Mouse (Mus musculus) MEL (cell line): ENCODE data around the gene Zfand3. TPM values are rescaled to one million over a fixed set of nuclear protein-coding genes. Genes with fewer than 3 reads are reported as not detected.

Source experiments
- DNase-seq: peaks from one replicate; pipeline ENCODE4 v3.0.0; 2011; ENCODE audit warnings: low read depth, low spot score
- H3K27ac ChIP-seq: 2 replicates; pipeline ENCODE4 v1.5.1; 2012; ENCODE audit warnings: low read depth, mild to moderate bottlenecking, control low read depth, low read length, moderate library complexity; ENCODE audit not compliant: control insufficient read depth
- H3K27me3 ChIP-seq, 2 experiments: fragments of 150-350 bp in 1 of 2; sonication (generic) in 1 of 2; 2 replicates each; pipeline ENCODE4 v1.6.1; 2012; ENCODE audit warnings: low read length in 2 of 2, mild to moderate bottlenecking in 2 of 2, improper control_type of control experiment in 1 of 2, moderate library complexity in 1 of 2; ENCODE audit not compliant: insufficient read depth in 2 of 2, control insufficient read depth in 1 of 2
- H3K36me3 ChIP-seq, 2 experiments: 2 replicates each; pipeline ENCODE4 v1.6.1; 2012 to 2014; ENCODE audit warnings: low read length in 2 of 2, improper control_type of control experiment in 1 of 2, inconsistent platforms in 1 of 2, mild to moderate bottlenecking in 1 of 2; ENCODE audit not compliant: insufficient read depth in 2 of 2, control insufficient read depth in 1 of 2
- H3K4me1 ChIP-seq, 2 experiments: fragments of 150-350 bp in 1 of 2; sonication (generic) in 1 of 2; 2 replicates each; pipeline ENCODE4 v1.6.1; 2012; ENCODE audit warnings: low read length in 2 of 2, improper control_type of control experiment in 1 of 2, mild to moderate bottlenecking in 1 of 2; ENCODE audit not compliant: insufficient read depth in 2 of 2, control insufficient read depth in 1 of 2
- H3K4me3 ChIP-seq, 2 experiments: fragments of 150-350 bp in 1 of 2; sonication (generic) in 1 of 2; 2 replicates each; pipeline ENCODE4 v1.5.1; 2012; ENCODE audit warnings: low read depth in 2 of 2, low read length in 2 of 2, mild to moderate bottlenecking in 2 of 2, moderate library complexity in 2 of 2, control low read depth in 1 of 2, improper control_type of control experiment in 1 of 2; ENCODE audit not compliant: control insufficient read depth in 1 of 2, insufficient read depth in 1 of 2
- H3K79me2 ChIP-seq: 2 replicates; pipeline ENCODE4 v1.6.1; 2012; ENCODE audit warnings: mild to moderate bottlenecking, low read length, moderate library complexity; ENCODE audit not compliant: control insufficient read depth, poor library complexity, insufficient read depth
- H3K9ac ChIP-seq: 2 replicates; pipeline ENCODE4 v1.6.1; 2012; ENCODE audit warnings: low read depth, mild to moderate bottlenecking, control low read depth, low read length, moderate library complexity; ENCODE audit not compliant: control insufficient read depth, poor library complexity, severe bottlenecking
- H3K9me3 ChIP-seq: fragments of 150-350 bp; sonication (generic); replicated peaks from 2 replicates; pipeline ENCODE4 v1.6.1; 2012; ENCODE audit warnings: mild to moderate bottlenecking, low read length, improper control_type of control experiment, moderate library complexity; ENCODE audit not compliant: insufficient read depth
- BHLHE40 ChIP-seq: IDR thresholded peaks from 2 replicates; pipeline ENCODE4 v1.6.1; 2012; ENCODE audit warnings: low read depth, mild to moderate bottlenecking, inconsistent platforms, low read length, improper control_type of control experiment, borderline replicate concordance
- CTCF ChIP-seq, 3 experiments: IDR thresholded peaks in 2 of 3; conservative IDR thresholded peaks in 1 of 3; 2 replicates each; pipeline ENCODE4 v1.5.1; 2011 to 2012; ENCODE audit warnings: low read length in 3 of 3, low read depth in 2 of 3, mild to moderate bottlenecking in 2 of 3, improper control_type of control experiment in 1 of 3, inconsistent platforms in 1 of 3, mixed read lengths in 1 of 3, moderate library complexity in 1 of 3; ENCODE audit not compliant: control insufficient read depth in 1 of 3, insufficient read depth in 1 of 3, poor library complexity in 1 of 3, severe bottlenecking in 1 of 3
- GABPA ChIP-seq: IDR thresholded peaks from 2 replicates; pipeline ENCODE4 v1.6.1; 2012; ENCODE audit warnings: low read depth, mild to moderate bottlenecking, inconsistent platforms, low read length, improper control_type of control experiment, moderate library complexity
- HCFC1 ChIP-seq: IDR thresholded peaks from 2 replicates; pipeline ENCODE4 v1.6.1; 2012; ENCODE audit warnings: low read depth, mild to moderate bottlenecking, inconsistent platforms, low read length, improper control_type of control experiment, moderate library complexity
- KAT2A ChIP-seq: conservative IDR thresholded peaks from 2 replicates; pipeline ENCODE4 v1.6.1; 2012; ENCODE audit warnings: low read depth, low read length, improper control_type of control experiment, inconsistent platforms
- MAX ChIP-seq: IDR thresholded peaks from 2 replicates; pipeline ENCODE4 v1.6.1; 2011; ENCODE audit warnings: low read length, improper control_type of control experiment
- MAZ ChIP-seq: IDR thresholded peaks from 2 replicates; pipeline ENCODE4 v1.6.1; 2012; ENCODE audit warnings: low read depth, mild to moderate bottlenecking, inconsistent platforms, low read length, improper control_type of control experiment
- MYC ChIP-seq: IDR thresholded peaks from 2 replicates; pipeline ENCODE4 v1.6.1; 2011; ENCODE audit warnings: low read depth, mild to moderate bottlenecking, low read length, improper control_type of control experiment, moderate library complexity
- NELFE ChIP-seq: IDR thresholded peaks from 2 replicates; pipeline ENCODE4 v1.6.1; 2011; ENCODE audit warnings: low read depth, low read length, improper control_type of control experiment
- NRF1 ChIP-seq: IDR thresholded peaks from 2 replicates; pipeline ENCODE4 v1.6.1; 2014; ENCODE audit warnings: low read depth, mild to moderate bottlenecking, inconsistent platforms, low read length, improper control_type of control experiment, moderate library complexity; ENCODE audit not compliant: poor library complexity, insufficient read depth, severe bottlenecking
- POLR2AphosphoS2 ChIP-seq: IDR thresholded peaks from 2 replicates; pipeline ENCODE4 v1.6.1; 2011; ENCODE audit warnings: low read length, improper control_type of control experiment
- SIN3A ChIP-seq: IDR thresholded peaks from 2 replicates; pipeline ENCODE4 v1.6.1; 2012; ENCODE audit warnings: low read length, improper control_type of control experiment, inconsistent platforms
- TAL1 ChIP-seq: IDR thresholded peaks from 2 replicates; pipeline ENCODE4 v1.6.1; 2012; ENCODE audit warnings: mild to moderate bottlenecking, inconsistent platforms, low read length, moderate library complexity, mixed read lengths
- TCF12 ChIP-seq: IDR thresholded peaks from 2 replicates; pipeline ENCODE4 v1.6.1; 2014; ENCODE audit warnings: low read depth, mild to moderate bottlenecking, inconsistent platforms, low read length, improper control_type of control experiment, moderate library complexity
- UBTF ChIP-seq: IDR thresholded peaks from 2 replicates; pipeline ENCODE4 v1.6.1; 2012; ENCODE audit warnings: low read depth, mild to moderate bottlenecking, inconsistent platforms, low read length, improper control_type of control experiment, moderate library complexity, borderline replicate concordance; ENCODE audit not compliant: insufficient read depth
- USF1 ChIP-seq: IDR thresholded peaks from 2 replicates; pipeline ENCODE4 v1.6.1; 2014; ENCODE audit warnings: low read depth, mild to moderate bottlenecking, inconsistent platforms, low read length, improper control_type of control experiment, moderate library complexity
- ZC3H11A ChIP-seq: IDR thresholded peaks from 2 replicates; pipeline ENCODE4 v1.6.1; 2012; ENCODE audit warnings: low read depth, mild to moderate bottlenecking, inconsistent platforms, low read length, improper control_type of control experiment
- ZMIZ1 ChIP-seq: IDR thresholded peaks from 2 replicates; pipeline ENCODE4 v1.6.1; 2012; ENCODE audit warnings: low read depth, mild to moderate bottlenecking, inconsistent platforms, low read length, improper control_type of control experiment, moderate library complexity
- polyA plus RNA-seq, 2 experiments: library from polyadenylated mRNA; stranded (reverse) in 1 of 2; unstranded in 1 of 2; fragments of >175 nt in 1 of 2; fragments of >200 nt in 1 of 2; gene quantifications; 2 replicates each; pipeline versions ENCODE4 v1.2.1 to v1.2.4; 2012; ENCODE audit warnings: low replicate concordance in 2 of 2, low read depth in 1 of 2; ENCODE audit not compliant: insufficient read length in 2 of 2, insufficient read depth in 1 of 2, missing spikeins in 1 of 2
- total RNA-seq: library from RNA; depleted of rRNA; stranded (reverse); fragments of 300-350 nt; gene quantifications from 2 replicates; pipeline ENCODE4 v1.2.3, GENCODE M21; 2012

Zfand3 gene
- total and polyA plus RNA-seq, 3 experiments = 28.3 to 48.8 TPM; not detected in 1

DNA sequence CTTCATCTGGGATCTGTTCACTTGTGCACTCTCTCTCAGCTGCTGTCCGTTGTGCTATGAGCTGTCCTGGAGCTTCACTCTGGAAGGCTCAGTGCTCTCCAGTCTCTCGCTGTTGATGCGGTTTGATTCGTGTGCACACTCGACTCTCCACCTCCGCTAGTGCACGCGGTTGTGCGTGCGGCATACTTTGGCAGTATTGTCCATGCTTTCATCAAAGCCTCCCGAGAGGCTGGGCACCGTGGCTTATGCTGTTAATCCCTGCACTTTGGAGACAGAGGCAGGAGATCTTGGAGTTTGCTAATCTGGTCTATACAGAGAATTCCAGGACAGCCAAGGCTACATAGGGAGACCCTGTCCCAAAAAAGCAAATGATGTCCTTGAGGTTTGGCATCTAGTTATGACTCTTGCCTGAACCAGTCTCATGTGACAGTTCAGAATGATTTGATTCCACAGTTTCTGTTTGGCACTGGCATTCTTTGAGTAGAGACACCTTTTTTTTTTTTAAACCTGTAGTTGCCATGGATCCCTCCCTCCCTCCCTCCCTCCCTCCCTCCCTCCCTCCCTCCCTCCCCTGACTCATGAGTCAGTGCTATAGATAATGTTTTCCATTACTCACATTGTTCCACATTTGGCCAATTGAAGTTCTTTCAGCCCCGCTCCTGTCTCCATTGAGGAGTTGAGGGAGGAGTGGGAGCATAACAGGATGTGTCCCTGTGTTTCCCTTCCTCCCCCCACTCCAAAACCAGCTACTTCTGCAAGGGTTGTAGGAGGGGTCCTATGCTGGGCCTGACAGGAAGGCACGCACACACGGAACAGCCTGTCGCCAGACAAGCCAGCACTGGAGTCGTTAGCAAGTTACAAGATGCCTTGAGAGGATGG, 192.1 kb downstream of the Zfand3 start:
- peak; percentile 17 for DNase-seq
- TF ChIP-seq NELFE (no peak), TCF12 (no peak), TAL1 (no peak), MAX (no peak), POLR2AphosphoS2 (no peak), USF1 (no peak), ZC3H11A (no peak), BHLHE40 (no peak), MYC (no peak), CTCF (IDR thresholded peaks at IDR 0.05 in 2 of 3, conservative IDR thresholded peaks at IDR 0.05 in 1 of 3; ENCODE audit: control insufficient read depth in 1 of 3, insufficient read depth in 1 of 3, low read depth in 2 of 3, low read length in 3 of 3, poor library complexity in 1 of 3, severe bottlenecking in 1 of 3) (no peak), MAZ (no peak), SIN3A (no peak), NRF1 (no peak), KAT2A (no peak), UBTF (no peak), ZMIZ1 (no peak)
- no peaks in the 10 kb centered on the region for H3K4me1 ChIP-seq
- H3K27ac ChIP-seq = no peak overlapping the region
- no peak overlapping the region for H3K4me3 ChIP-seq
- H3K9ac ChIP-seq = no peak overlapping the region
- peaks cover 0 to 1% of the 10 kb centered on the region in 2 experiments; a peak in 1 of 4 replicates for H3K36me3 ChIP-seq
- no peaks in the 10 kb centered on the region for H3K79me2 ChIP-seq
- no peaks in the 10 kb centered on the region for H3K9me3 ChIP-seq
- no peaks in the 10 kb centered on the region for H3K27me3 ChIP-seq

- Histone ChIP-seq H3K4me3 (no peak overlapping the region), H3K27ac (no peak overlapping the region), H3K79me2 (no peaks in the 10 kb centered on the region), H3K27me3 (no peaks in the 10 kb centered on the region), H3K9me3 (no peaks in the 10 kb centered on the region), H3K36me3 (peaks cover 0 to 1% of the 10 kb centered on the region in 2 experiments; a peak in 2 of 4 replicates), H3K9ac (no peak overlapping the region), H3K4me1 (no peaks in the 10 kb centered on the region)
- DNase-seq = no peak
- TF ChIP-seq HCFC1 = no peak
- TF ChIP-seq GABPA = no peak
Observed at GRCm38 (mm10) chr17:30197280-30198030, 192.9 kb downstream of the Zfand3 start.
